Comparison of ENCODE assay signal across 8 mouse cellular contexts in the genomic region with DNA sequence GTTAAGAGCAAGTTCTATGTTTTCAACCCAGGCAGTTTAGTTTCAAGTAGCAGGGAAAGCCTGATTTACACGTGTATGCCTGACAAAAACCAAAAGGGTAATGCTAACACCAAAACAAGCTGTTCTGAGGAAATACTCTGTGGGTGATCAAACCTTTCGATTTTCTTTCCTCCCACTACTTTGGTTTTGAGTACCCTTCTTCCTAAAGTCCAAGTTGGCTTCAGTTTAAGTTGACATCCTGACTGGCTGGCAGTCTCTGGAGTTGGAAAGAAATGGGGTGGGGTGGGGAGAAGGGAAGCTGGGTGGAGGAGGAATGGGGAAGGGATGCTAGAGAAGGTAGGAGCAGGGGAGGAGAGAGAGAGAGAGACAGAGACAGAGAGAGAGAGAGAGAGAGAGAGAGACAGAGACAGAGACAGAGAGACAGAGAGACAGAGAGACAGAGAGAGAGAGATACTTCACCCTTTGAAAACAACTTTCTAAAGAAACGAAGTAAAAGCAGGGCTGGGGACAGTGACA. TPM values are rescaled to one million over a fixed set of nuclear protein-coding genes. Genes with fewer than 3 reads are reported as not detected.
A peak's percentile ranks its signal among the peaks of the same experiment; 100 is the strongest.
DNase-seq lines count a peak whose midpoint lies in the region; ATAC-seq and TF ChIP-seq lines count a peak whose summit lies in the region.

No protein-coding gene starts in this region.

- no peak for DNase-seq in layer of hippocampus, adult 2 months (ENCODE audit: low spot score in 2 of 2)
- DNase-seq in layer of hippocampus, adult 9-10 months (ENCODE audit: low spot score), result no peak
- DNase-seq in limb, embryonic 11.5 days (ENCODE audit: low spot score), result no peak
- peak; percentile 14 for DNase-seq in retina, embryonic 14.5 days (ENCODE audit: low spot score)
- DNase-seq in adrenal gland, adult 2 months, result no peak
- no peak for DNase-seq in kidney, postnatal 36 days

- H3K27me3 ChIP-seq in embryonic facial prominence, embryonic 13.5 days, result no peaks in the 10 kb centered on the region
- no peaks in the 10 kb centered on the region for H3K27me3 ChIP-seq in limb, embryonic 11.5 days (ENCODE audit: control insufficient read depth, insufficient read depth, low read length)

- TF ChIP-seq CTCF in layer of hippocampus, adult 2 months (conservative IDR thresholded peaks at IDR 0.05), result no peak

- H3K4me3 ChIP-seq in layer of hippocampus, adult 2 months, result peak overlapping the region; percentile 72
- peak overlapping the region; percentile 67 for H3K4me3 ChIP-seq in embryonic facial prominence, embryonic 13.5 days
- H3K4me3 ChIP-seq in limb, embryonic 11.5 days (ENCODE audit: low read depth, low read length), result peak overlapping the region; percentile 44

- peak overlapping the region; percentile 89 for H3K9ac ChIP-seq in embryonic facial prominence, embryonic 13.5 days
- peak overlapping the region; percentile 80 for H3K9ac ChIP-seq in limb, embryonic 11.5 days (ENCODE audit: low read length)

- 14% methylated on average over 3 of the region's 3 CpGs for WGBS in embryonic facial prominence, embryonic 13.5 days
- WGBS in limb, embryonic 11.5 days, result 19% methylated on average over 3 of the region's 3 CpGs

- no peak for ATAC-seq in embryonic facial prominence, embryonic 13.5 days (ENCODE audit: insufficient number of reproducible peaks, insufficient read depth, low FRiP score, low TSS enrichment, low read depth)
- ATAC-seq in limb, embryonic 11.5 days (ENCODE audit: insufficient number of reproducible peaks, low FRiP score, low TSS enrichment, low read depth), result no peak
- no peak for ATAC-seq in megakaryocyte-erythroid progenitor cell, adult 5-6 weeks (replicated peaks; ENCODE audit: low FRiP score, low TSS enrichment, poor library complexity, severe bottlenecking)

- H3K4me1 ChIP-seq in embryonic facial prominence, embryonic 13.5 days, result peaks cover 4% of the 10 kb centered on the region; the same call in 1 of the 2 replicates
- no peaks in the 10 kb centered on the region for H3K4me1 ChIP-seq in limb, embryonic 11.5 days (ENCODE audit: control insufficient read depth, insufficient read depth, low read length)

- no peaks in the 10 kb centered on the region for H3K36me3 ChIP-seq in embryonic facial prominence, embryonic 13.5 days
- no peaks in the 10 kb centered on the region for H3K36me3 ChIP-seq in limb, embryonic 11.5 days (ENCODE audit: control insufficient read depth, insufficient read depth, low read length)

- H3K27ac ChIP-seq in layer of hippocampus, adult 2 months, result peak overlapping the region; percentile 90; the same call in 1 of the 2 replicates
- peak overlapping the region; percentile 76 for H3K27ac ChIP-seq in embryonic facial prominence, embryonic 13.5 days
- H3K27ac ChIP-seq in limb, embryonic 11.5 days (replicated peaks; ENCODE audit: low read depth, low read length), result no peak overlapping the region

- peak overlapping the region; percentile 76 for H3K4me2 ChIP-seq in embryonic facial prominence, embryonic 13.5 days
- peak overlapping the region; percentile 87 for H3K4me2 ChIP-seq in limb, embryonic 11.5 days (ENCODE audit: low read depth, severe bottlenecking)

- H3K9me3 ChIP-seq in embryonic facial prominence, embryonic 13.5 days, result no peaks in the 10 kb centered on the region
- no peaks in the 10 kb centered on the region for H3K9me3 ChIP-seq in limb, embryonic 11.5 days (ENCODE audit: control insufficient read depth, low read length)

RNA-seq across cellular contexts. Expression of gene Pros1, which starts 0.4 kb away (rescaled TPM):
- 1 to 10 TPM; 8.5 to 9.5 TPM for total RNA-seq in layer of hippocampus, adult 2 months (2021)
- polyA plus RNA-seq in embryonic facial prominence, embryonic 13.5 days (2015; fragmentation: Nextera tagmentation; extraction: Ambion mirVana), result 48.1 and 49.3 TPM in 2 replicates
- polyA plus RNA-seq in limb, embryonic 11.5 days (2014; fragmentation: Nextera tagmentation; extraction: Ambion mirVana), result 16.6 and 17.3 TPM in 2 replicates
- total RNA-seq in adrenal gland, adult 2 months (2021), result 10 to 100 TPM; 47.8 to 70.5 TPM
- 6.9 and 8.9 TPM in 2 replicates for polyA plus RNA-seq in adrenal gland, adult 2 months (2012; rRNA removed)
- not detected in 2 replicates for total RNA-seq in megakaryocyte-erythroid progenitor cell, adult 5-6 weeks (2014; fragmentation: Nextera tagmentation)
- 0.19 and 4.8 TPM in 2 replicates for total RNA-seq in megakaryocyte-erythroid progenitor cell, adult 5-6 weeks (2017)

RNA-seq across cellular contexts. Expression of gene Arl13b, which starts 6.8 kb away (rescaled TPM):
- total RNA-seq in layer of hippocampus, adult 2 months (2021), result 10 to 100 TPM in 1 of 2 experiments, 1 to 10 TPM in 1; 9.8 to 11.9 TPM
- 27.4 and 29.2 TPM in 2 replicates for polyA plus RNA-seq in embryonic facial prominence, embryonic 13.5 days (2015; fragmentation: Nextera tagmentation; extraction: Ambion mirVana)
- 19.5 and 21.6 TPM in 2 replicates for polyA plus RNA-seq in limb, embryonic 11.5 days (2014; fragmentation: Nextera tagmentation; extraction: Ambion mirVana)
- 10 to 100 TPM; 10.1 to 11.3 TPM for total RNA-seq in adrenal gland, adult 2 months (2021)
- 3.6 and 5.6 TPM in 2 replicates for polyA plus RNA-seq in adrenal gland, adult 2 months (2012; rRNA removed)
- total RNA-seq in megakaryocyte-erythroid progenitor cell, adult 5-6 weeks (2014; fragmentation: Nextera tagmentation), result 7.8 and 11.3 TPM in 2 replicates
- 5.4 and 8.2 TPM in 2 replicates for total RNA-seq in megakaryocyte-erythroid progenitor cell, adult 5-6 weeks (2017)

RNA-seq across cellular contexts. Expression of gene Stx19, which starts 39.2 kb away (rescaled TPM):
- total RNA-seq in layer of hippocampus, adult 2 months (2021), result not detected
- polyA plus RNA-seq in embryonic facial prominence, embryonic 13.5 days (2015; fragmentation: Nextera tagmentation; extraction: Ambion mirVana), result 1.2 and 1.5 TPM in 2 replicates
- 0.21 and 0.34 TPM in 2 replicates for polyA plus RNA-seq in limb, embryonic 11.5 days (2014; fragmentation: Nextera tagmentation; extraction: Ambion mirVana)
- total RNA-seq in adrenal gland, adult 2 months (2021), result not detected
- polyA plus RNA-seq in adrenal gland, adult 2 months (2012; rRNA removed), result not detected in 2 replicates
- not detected in 2 replicates for total RNA-seq in megakaryocyte-erythroid progenitor cell, adult 5-6 weeks (2014; fragmentation: Nextera tagmentation)
- not detected in 2 replicates for total RNA-seq in megakaryocyte-erythroid progenitor cell, adult 5-6 weeks (2017)
